Comparison of ENCODE assay signal across 17 mouse cellular contexts in the genomic region with DNA sequence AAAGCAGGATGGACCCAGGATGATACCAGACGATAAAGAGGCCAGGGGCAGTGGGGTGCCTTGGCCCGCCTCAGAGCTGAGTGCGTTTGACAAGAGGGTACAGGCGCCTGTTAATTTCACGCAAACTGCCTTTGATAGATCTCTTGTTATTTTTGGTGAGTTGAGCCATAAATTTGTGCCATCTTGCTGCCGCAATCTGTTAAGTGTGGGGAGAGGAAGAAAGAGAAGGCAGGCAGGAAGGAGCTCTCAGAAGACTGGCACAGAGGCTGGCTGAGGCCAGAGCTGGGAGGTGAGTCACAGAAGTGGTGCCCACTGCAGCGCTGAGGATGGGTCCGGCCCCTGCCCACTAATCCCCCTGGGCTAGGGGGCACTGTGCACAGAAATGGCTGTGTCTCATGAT. TPM values are rescaled to one million over a fixed set of nuclear protein-coding genes. Genes with fewer than 3 reads are reported as not detected.
"Had no signal": no experiment of that assay in that cellular context is flagged by ENCODE, and none has a peak within 500 bp of the region (broad histone marks: within the 10 kb centered on the region; RNA-seq: fewer than 3 reads in every experiment).

No protein-coding gene starts in this region.

- H3K36me3 ChIP-seq: kidney, embryonic 15.5 days; liver, embryonic 12.5 days had no signal

- ATAC-seq: liver, embryonic 12.5 days; midbrain, embryonic 15.5 days had no signal

- DNase-seq: kidney, adult 2 months; kidney, postnatal 14 days; lung, postnatal 10 days; right cerebral cortex, postnatal 4 days; spleen, adult 18-20 months; thymus, adult 18-20 months; thymus, postnatal 14 days had no signal

- H3K9me3 ChIP-seq: kidney, embryonic 15.5 days; limb, embryonic 15.5 days; liver, embryonic 12.5 days; megakaryocyte, embryonic 14.5 days; midbrain, embryonic 15.5 days had no signal

- H3K4me2 ChIP-seq: kidney, embryonic 15.5 days; limb, embryonic 15.5 days; liver, embryonic 12.5 days; lung, embryonic 14.5 days; midbrain, embryonic 11.5 days; midbrain, embryonic 15.5 days had no signal

- H3K4me1 ChIP-seq: liver, embryonic 12.5 days; megakaryocyte, embryonic 14.5 days had no signal

- H3K9ac ChIP-seq: kidney, embryonic 15.5 days; limb, embryonic 15.5 days; liver, embryonic 12.5 days; lung, embryonic 14.5 days; midbrain, embryonic 15.5 days had no signal

- H3K27ac ChIP-seq: kidney, embryonic 15.5 days; limb, embryonic 15.5 days; liver, embryonic 12.5 days; macrophage; midbrain, embryonic 15.5 days had no signal

- H3K4me3 ChIP-seq: kidney, embryonic 15.5 days; limb, embryonic 15.5 days; liver, embryonic 12.5 days; megakaryocyte, embryonic 14.5 days; midbrain, embryonic 15.5 days had no signal

- H3K27me3 ChIP-seq: midbrain, embryonic 15.5 days had no signal

RNA-seq across cellular contexts. Expression of gene Adgrb2, which starts 10.6 kb away (rescaled TPM):
- total RNA-seq: monocyte, adult 5-6 weeks had no signal
- polyA plus RNA-seq: liver, embryonic 16.5 days; macrophage had no signal

RNA-seq across cellular contexts. Expression of gene Col16a1, which starts 52.4 kb away (rescaled TPM):
- total RNA-seq: monocyte, adult 5-6 weeks had no signal
- polyA plus RNA-seq: macrophage had no signal
